Mouse (Mus musculus) thymus, adult 18-20 months (tissue): Measurements from ENCODE around the gene Pltp.
A peak's percentile ranks its signal among the peaks of the same experiment; 100 is the strongest.

Experiments
- DNase-seq, 2 experiments: peaks; one replicate each; pipeline ENCODE4 v3.0.0; 2022; ENCODE audit warnings: mixed read lengths in 2 of 2

Pltp gene

DNA sequence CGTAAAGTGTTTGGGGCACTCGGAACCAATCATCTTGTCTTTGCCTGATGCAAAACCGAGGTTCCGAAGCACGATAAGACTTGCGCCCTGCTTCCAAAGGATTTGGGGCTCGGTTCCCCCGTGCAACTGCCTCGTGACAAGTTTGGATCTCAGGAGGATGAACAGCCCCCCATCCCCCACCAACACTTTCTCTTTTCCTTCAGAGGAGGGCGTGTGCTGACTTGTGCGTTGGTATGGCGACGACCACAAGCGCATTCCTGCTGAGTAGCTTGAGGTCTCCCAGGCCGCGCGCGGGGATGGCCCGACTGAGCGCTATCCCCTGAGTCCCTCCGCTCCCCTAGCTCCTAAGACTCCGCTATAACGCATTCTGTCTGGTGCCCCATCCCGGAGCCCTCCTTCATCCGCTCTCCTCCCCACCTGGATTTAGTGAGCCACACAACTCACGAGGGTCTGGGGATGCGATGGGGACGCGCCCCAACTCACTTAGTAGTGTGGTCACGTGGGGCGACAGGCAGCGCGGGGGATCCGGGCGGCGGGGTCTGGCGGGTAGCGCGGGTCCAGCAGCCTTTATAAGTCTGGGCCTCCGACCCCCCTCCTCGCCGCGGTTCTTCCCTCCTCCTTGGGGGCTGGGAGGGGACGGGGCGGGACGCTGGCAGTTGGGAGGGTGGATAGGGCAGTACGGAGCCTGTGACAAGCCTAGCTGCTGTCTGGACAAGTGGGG lies at the start of gene Pltp:
Gene Pltp (minus strand): TSS at position 611 of the 721 bp plus-strand sequence.
- DNase-seq: no peak

GRCm38 (mm10) chr2:164906071-164906470 lies 48.6 kb upstream of the Pltp start:
- no peak for DNase-seq

DNA sequence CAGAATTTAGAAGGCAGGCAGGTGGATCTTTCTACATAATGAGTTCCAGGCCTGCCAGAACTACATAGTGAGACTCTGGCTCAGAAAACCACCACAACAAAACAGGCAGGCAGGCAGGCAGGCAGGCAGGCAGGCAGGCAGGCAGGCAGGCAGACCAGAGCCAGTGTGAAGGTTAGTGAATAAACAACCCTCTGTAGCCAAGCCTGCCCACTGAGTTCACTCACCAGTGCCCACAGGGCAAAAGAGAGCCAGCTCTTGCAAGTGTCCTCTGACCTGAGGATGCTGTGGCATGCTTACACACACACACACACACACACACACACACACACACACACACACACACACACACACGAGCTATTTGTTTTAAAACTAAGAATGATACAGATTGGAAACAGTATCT lies 46.0 kb upstream of the Pltp start:
- no peak for DNase-seq

DNA sequence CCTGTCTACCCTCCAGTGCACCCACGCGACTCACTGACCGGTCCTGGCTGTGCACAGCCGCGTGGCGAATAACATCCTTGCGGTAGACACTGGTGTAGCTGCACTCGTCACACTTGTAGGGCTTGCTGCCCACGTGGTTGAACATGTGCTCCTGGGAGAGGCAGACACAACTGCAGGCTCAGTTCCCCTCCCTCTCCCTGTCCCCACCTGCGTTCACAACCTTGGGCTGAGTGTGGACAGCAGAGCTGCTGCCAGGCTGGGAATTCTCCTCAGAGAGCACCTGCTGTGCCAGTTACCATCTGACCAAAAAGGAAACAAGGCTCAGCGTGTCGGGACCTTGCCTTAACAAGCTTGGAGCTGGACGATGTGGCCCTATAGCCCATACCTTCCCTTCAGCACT lies 43.9 kb upstream of the Pltp start:
- no peak for DNase-seq

GRCm38 (mm10) chr2:164899723-164900459 lies 42.4 kb upstream of the Pltp start:
- DNase-seq: no peak

- DNase-seq: no peak
Measured at GRCm38 (mm10) chr2:164899034-164899433, 41.5 kb upstream of the Pltp start.

DNA sequence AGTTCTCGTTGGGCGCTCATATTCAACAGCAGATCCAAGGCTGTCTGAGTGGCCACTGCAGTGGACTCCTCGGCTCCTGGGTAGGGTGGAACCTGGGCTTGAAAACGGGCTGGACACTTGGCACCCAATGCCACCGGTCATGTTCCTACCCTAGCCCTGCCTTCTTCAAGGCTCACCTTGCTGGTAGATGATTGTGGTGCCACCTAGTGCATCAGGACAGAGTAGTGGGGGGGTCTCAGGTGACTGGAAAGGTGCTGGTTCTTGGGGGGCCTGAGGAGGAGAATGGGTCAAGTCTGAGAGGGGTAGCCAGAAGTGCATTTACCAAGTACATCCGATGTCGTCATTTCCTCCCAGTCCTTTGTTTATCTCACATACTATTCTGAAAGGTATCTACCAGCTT lies 40.5 kb upstream of the Pltp start:
- no peak for DNase-seq

DNA sequence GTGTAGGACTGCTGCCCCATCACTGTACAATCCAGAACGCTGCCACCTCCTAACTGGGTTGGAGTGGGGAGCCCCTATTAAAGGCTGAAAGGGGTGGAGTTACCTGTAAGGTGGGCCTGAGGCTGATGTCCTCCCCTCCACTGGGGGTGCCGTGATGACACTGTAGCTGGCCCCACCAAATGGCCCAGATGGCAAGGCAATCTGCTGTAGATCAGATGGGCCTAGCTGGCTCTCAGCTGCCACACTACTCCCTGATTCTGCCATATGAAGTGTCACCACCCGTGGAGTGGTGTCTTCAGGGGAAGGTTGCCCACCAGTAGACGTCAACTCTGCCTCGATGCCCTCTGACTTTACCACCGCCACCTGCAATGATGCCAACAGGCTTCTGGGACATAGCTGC lies 38.4 kb upstream of the Pltp start:
- DNase-seq: no peak

DNA sequence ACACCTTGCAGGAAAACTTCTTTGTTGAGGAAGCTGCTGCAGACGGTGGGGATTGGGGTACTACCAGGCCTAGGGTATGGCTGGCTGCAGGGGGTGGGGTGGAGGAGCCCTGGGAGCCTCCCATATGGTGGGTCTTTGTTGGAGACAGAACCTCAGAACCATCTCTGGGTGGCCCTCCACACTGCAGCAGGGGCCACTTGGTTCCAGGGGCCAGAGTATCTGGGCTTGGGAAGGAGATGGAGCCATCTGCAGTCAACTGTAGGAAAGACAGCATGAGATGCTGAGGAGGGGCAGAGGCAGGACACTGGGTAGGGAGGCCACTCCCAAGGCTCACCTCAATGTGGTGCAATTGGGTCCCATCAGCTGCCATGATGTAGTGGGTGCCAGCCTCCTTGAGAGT lies 37.1 kb upstream of the Pltp start:
- no peak for DNase-seq

DNA sequence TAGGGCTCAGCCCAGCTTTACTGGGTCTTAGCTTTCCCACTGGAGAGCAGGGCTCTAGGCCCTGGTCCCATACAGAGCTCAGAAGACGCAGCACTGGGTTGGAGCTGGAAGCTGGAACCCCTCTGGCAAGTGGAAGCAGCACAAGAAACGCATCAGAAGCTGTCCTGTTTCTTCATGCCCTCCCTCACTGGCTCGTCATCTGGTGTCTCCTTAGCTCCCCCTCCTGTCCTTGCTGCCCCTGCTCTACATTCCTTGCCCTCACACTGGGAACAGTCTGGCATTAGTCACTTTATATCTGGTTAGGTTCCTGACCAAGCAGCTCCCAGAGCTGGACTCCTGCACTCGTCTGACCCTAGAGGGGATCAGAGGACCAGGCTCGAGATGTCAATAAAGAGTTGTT lies 36.5 kb upstream of the Pltp start:
- no peak for DNase-seq

GRCm38 (mm10) chr2:164892696-164893216 lies 35.2 kb upstream of the Pltp start:
- DNase-seq: no peak

DNA sequence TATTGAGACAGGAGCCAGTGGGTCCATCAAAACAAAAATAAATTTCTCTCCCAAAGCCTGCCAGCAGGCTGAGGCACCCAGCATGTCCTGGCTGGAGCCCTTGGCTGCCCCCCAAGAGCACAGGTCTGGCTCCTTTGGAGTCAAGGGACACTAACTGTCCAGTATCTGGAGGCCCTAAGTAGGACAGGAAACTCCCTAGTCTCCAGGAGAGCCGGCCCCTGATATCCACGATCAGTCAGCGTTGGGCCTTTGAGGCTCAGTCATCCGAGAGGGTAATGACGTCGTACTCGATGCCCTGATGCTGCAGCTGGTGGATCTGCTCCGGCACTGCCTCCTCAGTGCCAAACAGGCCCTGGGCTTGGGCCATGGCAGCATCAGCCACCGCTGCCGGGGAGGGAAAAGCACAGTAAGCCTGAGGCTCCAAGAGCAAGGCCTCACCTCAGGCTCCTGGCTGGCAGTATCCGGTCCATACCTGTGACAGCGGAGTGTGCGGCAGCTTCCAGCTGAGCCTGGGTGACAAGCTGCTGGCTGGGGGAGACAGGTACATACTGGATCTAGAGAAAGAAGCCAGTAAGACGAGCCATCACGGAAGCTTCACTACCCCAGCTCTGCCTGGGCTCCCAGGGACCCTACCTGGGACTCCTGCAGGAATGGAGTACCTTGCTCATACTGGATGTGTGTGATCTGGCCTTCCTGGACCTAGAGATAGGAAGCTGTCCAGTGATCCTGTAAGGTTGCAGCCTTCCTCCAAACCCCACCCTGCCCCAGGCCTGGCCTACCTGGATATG lies 34.6 kb upstream of the Pltp start:
- no peak for DNase-seq

DNA sequence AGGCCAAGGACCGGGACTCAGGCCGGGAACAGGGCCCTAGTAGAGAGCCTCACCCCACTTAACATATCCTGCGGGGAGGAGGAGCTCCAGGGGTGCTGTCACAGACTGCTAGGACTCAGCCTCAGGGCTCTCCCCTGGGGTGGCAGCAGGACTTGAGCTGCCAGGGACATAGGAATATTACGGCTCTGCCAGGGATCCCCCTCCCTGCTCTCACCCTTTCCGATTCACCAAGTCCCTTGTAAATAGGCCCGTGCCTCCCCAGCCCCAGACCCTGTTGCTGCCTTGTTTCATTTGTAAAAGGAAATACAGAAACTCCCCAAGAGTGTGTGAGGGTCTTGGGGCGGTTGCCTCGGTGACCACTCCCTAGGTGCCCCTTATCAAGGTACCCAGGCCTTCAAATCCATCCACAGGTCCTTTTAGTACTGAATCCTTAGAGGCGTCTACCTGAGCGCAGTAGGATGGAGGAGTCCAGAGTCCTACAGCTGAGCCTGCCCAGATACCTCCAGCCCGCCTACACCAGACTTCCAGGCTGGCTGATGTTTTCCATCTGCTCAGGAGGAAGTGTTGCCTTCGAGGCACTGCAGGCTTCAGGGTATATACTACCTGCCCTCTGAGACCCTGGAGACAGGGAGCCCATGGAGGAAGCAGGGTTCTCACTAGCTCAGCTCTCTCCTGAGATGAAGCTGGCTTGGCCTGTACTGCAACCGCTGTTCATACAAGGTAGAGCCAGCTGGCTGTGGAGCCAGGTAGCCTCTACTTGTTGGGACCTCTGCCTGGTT lies 33.7 kb upstream of the Pltp start:
- no peak for DNase-seq

DNA sequence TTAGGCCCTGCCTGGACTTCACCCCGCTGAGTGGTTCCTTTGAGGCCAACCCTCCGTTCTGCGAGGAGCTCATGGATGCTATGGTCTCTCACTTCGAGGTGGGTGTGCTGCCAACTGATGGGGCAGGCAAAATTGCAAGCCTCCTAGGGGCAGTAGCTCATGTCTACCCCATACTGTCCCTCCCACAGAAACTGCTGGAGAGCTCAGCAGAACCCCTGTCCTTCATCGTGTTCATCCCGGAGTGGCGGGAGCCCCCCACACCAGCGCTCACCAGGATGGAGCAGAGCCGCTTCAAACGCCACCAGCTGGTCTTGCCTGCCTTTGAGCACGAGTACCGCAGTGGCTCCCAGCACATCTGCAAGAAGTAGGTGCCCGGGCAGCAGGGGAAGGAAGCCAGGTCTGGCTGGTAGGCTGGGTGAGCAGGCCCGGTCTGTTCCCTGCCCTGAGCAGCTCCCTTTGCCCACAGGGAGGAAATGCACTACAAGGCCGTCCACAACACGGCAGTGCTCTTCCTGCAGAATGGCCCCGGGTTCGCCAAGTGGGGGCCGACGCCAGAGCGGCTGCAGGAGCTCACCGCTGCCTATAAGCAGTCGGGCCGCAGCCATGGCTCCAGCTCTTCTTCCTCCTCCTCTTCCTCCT lies 33.0 kb upstream of the Pltp start:
- DNase-seq: no peak

- no peak for DNase-seq
Measured at GRCm38 (mm10) chr2:164889960-164890359, 32.4 kb upstream of the Pltp start.

DNA sequence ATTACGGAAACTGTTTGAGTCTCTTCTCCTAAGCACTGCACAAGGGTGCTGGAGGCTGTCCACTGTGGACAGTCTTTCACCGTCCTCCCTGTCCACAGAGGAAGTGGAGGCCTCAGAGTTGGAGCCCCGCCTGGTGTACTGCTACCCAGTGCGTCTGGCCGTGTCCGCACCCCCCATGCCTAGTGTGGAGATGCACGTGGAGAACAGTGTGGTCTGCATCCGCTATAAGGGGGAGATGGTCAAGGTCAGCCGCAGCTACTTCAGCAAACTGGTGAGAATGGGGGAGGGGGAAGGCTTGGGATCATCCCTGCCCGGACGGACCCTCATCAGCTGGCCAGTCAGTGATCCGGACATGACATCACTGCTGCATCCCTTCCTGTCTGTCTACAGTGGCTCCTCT lies 31.5 kb upstream of the Pltp start:
- DNase-seq: no peak

GRCm38 (mm10) chr2:164886617-164887016 lies 29.1 kb upstream of the Pltp start:
- DNase-seq: no peak

- DNase-seq: no peak
Measured at GRCm38 (mm10) chr2:164885788-164886187, 28.3 kb upstream of the Pltp start.

DNA sequence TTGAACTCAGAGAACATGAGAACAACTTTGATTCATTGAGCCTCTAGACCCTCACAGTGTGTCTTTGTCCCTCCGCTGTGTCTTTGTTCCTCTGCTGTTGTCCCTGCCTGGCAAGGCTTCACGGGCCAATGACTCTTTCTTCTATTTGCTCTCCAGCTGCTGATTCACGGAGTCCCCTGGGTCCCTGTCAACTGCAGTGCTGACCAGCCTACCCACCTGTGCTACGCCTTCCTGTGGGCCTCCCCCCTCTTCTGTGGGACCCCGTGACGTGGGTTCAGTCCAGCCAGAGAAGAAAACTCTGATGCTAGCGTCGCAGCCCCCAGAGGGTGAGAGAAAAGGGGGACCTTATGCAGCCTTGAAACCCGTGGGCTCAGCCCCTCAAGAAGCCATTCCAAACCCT lies 25.1 kb upstream of the Pltp start:
- no peak for DNase-seq

- DNase-seq: peak; percentile 89 to 95
Measured at GRCm38 (mm10) chr2:164879568-164880277, 22.2 kb upstream of the Pltp start.

- peak; percentile 87 to 90 for DNase-seq
Measured at GRCm38 (mm10) chr2:164879228-164879567, 21.7 kb upstream of the Pltp start, which contains the start of gene Pcif1. Gene Pcif1, plus strand, starts transcription at chr2:164879304.
